Mouse (Mus musculus) layer of hippocampus, adult 11-12 months (tissue): ENCODE results near the gene Draxin.
A peak's percentile ranks its signal among the peaks of the same experiment; 100 is the strongest.

Experiments
- DNase-seq: peaks from one replicate; pipeline ENCODE4 v3.0.0; 2022; ENCODE audit warnings: low spot score

Gene Draxin

GRCm38 (mm10) chr4:148114758-148115391 is 15.6 kb downstream of the Draxin start:
- DNase-seq = peak; percentile 84

GRCm38 (mm10) chr4:148112519-148112918 is 18.0 kb downstream of the Draxin start:
- DNase-seq = no peak

- DNase-seq = no peak
These were observed 21.3 kb downstream of the Draxin start for GRCm38 (mm10) chr4:148109215-148109614.

GRCm38 (mm10) chr4:148108565-148109100 is 21.9 kb downstream of the Draxin start:
- DNase-seq = no peak

- DNase-seq = no peak
These were observed 22.7 kb downstream of the Draxin start for GRCm38 (mm10) chr4:148107621-148108291.

- DNase-seq = no peak
These were observed 26.4 kb downstream of the Draxin start for GRCm38 (mm10) chr4:148104146-148104545.

- peak; percentile 76 for DNase-seq
These were observed 28.5 kb downstream of the Draxin start for GRCm38 (mm10) chr4:148101801-148102527.

- no peak for DNase-seq
These were observed 31.8 kb downstream of the Draxin start for GRCm38 (mm10) chr4:148098666-148099065.

GRCm38 (mm10) chr4:148097936-148098335 is 32.6 kb downstream of the Draxin start:
- no peak for DNase-seq

GRCm38 (mm10) chr4:148095081-148095480 is 35.4 kb downstream of the Draxin start:
- no peak for DNase-seq

GRCm38 (mm10) chr4:148094161-148094560 is 36.3 kb downstream of the Draxin start:
- no peak for DNase-seq

- no peak for DNase-seq
These were observed 37.8 kb downstream of the Draxin start for GRCm38 (mm10) chr4:148092551-148093271.

GRCm38 (mm10) chr4:148091181-148091580 is 39.3 kb downstream of the Draxin start:
- DNase-seq = no peak

- DNase-seq = no peak
These were observed 41.3 kb downstream of the Draxin start for GRCm38 (mm10) chr4:148089166-148089565.

- peak; percentile 95 for DNase-seq
These were observed 42.5 kb downstream of the Draxin start, which contains the start of gene Agtrap for GRCm38 (mm10) chr4:148087907-148088527. Agtrap (minus strand) TSS chr4:148088031.

GRCm38 (mm10) chr4:148087091-148087906 is 43.2 kb downstream of the Draxin start:
- no peak for DNase-seq

- DNase-seq = no peak
These were observed 44.6 kb downstream of the Draxin start for GRCm38 (mm10) chr4:148085907-148086305.

GRCm38 (mm10) chr4:148085131-148085906 is 45.2 kb downstream of the Draxin start:
- DNase-seq = no peak

GRCm38 (mm10) chr4:148084261-148084714 is 46.2 kb downstream of the Draxin start:
- no peak for DNase-seq
